Mouse (Mus musculus) mesoderm, embryonic 11.5 days (tissue): ENCODE results near the gene 8030474K03Rik.
"Not testable (repeated sequence)": the region's sequence is repeated elsewhere in the genome, so short reads cannot be mapped to it uniquely, and the experiment has no call there.

ENCODE experiments used
- DNase-seq: peaks from one replicate; pipeline ENCODE4 v3.0.0-alpha.2; 2012; ENCODE audit warnings: low read depth, low spot score

Gene 8030474K03Rik

DNA sequence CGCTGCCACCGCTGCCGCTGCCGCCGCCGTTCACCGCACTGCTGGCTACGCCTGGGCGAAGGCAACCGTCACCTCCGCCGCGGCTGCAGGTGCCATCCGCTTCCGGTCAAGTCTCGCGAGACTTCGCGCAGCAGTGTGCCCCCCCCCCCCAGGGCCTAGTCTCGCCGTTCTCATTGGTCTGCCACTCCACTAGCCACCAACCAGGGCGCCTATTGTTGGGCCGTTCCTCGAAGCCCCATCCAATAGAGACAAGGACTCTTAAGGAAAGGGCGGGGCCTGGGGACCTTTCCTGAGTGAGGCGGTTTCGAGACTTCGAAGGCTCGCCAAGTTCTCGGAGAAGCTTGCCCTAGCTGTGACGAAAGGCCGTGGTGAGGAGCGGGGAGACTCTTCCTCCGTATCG lies at the start of gene 8030474K03Rik, which contains the start of gene Gm4779:
Gene 8030474K03Rik (plus strand): TSS at position 315 of the 400 bp plus-strand sequence.
Gene Gm4779 (minus strand): TSS at position 82 of the 400 bp plus-strand sequence.
- no peak for DNase-seq

DNA sequence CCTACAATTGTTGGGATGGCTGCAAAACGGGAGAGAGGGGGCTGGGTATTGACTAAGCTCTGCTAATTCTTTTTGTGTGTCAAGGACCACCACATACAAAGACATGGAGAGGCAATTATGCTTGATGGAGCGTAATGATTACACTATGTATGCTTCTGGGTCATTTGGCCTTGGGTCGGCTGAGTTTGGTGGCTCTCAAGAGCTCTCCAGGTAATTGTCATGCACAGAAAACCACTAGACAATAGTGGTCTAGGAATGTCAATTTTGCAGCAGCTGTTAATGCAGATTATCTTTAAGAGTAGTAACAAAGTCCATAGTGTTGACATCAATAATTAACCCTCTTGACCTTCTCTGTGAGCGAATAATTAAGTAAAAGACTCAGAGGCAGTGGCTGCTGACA lies 44.3 kb upstream of the 8030474K03Rik start:
- DNase-seq = peak; percentile 12

DNA sequence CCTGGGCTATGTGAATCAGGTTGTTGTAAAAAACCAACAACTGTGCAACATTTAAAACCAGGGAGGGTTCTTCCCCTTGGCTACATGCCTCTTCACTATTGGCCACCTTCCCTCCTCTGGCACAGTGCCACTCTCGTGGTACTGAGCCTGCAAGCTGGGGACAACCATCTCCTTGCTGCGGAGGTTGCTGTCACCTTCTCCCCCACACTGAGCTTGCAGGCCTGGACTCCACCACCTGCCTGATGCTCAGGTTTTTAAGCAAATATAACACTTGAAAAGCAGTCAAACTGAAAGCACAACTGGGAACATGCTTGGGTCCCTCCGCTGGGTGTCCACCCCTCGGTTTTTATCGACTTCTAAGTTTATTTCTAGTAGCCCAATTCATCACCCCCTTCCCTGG lies 40.0 kb upstream of the 8030474K03Rik start:
- DNase-seq = no peak

DNA sequence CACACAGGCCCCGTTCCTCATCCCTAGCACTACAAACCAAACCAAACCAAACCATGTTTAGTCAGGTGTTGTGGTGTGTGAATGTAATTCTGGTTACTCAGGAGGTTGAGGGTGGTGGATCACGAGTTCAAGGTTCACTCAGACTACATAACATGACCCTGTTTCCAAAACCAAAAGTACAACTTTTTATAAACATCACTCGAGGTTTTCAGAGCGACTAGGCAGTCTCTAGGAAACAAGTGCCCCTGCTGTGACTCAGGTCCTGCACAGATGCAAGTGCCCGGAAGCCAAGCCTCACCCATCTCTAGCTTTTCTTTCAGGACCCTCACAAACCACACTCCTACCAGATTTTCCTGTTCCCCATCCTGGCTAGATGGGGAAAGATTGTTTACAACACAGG lies 29.8 kb upstream of the 8030474K03Rik start:
- DNase-seq = no peak

- DNase-seq = no peak
These were observed 29.3 kb upstream of the 8030474K03Rik start for GRCm38 (mm10) chrX:101765111-101765510.

GRCm38 (mm10) chrX:101767280-101767679 lies 27.2 kb upstream of the 8030474K03Rik start:
- DNase-seq = no peak

GRCm38 (mm10) chrX:101769478-101769877 lies 25.0 kb upstream of the 8030474K03Rik start:
- no peak for DNase-seq

DNA sequence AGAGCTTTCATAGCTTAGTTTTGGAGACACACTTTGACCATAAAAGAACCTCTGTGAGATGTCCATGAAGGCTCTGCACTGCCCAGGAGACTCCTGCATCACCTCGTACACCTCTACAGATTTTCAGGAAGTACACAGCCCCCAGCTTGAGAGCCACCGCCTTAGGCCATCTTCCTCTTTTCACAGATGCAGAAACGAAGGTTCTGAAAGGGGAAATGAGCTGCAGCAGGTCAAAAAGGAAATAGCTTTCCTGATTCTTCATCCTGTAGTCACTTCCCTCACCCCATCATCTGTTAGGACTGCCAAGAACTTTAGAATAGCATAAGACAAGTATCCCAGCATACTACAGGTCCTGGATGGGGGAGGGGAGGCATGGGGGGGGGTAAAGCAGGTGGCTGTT lies 24.1 kb upstream of the 8030474K03Rik start:
- DNase-seq = no peak

DNA sequence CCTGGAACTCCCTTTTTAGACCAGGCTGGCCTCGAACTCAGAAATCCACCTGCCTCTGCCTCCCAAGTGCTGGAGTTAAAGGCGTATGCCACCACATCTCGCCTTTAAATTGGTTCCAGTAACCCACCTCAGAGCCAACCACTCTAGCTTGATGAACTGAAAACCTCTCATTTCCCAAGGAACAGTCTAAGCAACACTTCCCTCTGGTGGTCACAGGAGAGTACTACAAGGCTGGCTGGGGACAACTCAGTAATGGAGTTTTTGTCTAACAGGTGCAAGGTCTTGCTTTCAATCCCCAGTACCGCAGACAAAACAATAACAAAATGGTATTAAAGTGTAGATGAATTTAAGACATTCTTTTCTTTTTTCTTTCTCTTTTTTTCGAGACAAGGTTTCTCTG lies 22.4 kb upstream of the 8030474K03Rik start:
- peak; percentile 56 for DNase-seq

GRCm38 (mm10) chrX:101791551-101791950 lies 2.9 kb upstream of the 8030474K03Rik start:
- peak; percentile 48 for DNase-seq

DNA sequence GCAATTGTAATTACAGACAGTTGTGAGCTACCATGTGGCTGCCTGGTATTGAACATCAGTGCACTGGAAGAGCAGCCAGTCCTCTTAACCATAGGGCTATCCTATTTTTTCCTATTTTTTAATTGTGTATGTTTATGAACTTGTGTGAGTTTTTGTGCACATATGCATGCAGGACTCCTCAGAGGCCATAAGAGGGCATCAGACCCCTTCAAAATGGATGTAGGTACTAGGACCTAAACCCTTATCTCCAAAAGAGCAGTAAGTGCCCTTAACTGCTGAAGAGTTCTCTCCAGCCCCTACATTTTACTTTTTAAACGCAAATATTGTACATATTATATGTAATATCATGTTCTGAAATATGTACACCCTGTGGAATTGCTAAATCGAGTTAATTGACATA lies 11.1 kb downstream of the 8030474K03Rik start:
- peak; percentile 29 for DNase-seq

GRCm38 (mm10) chrX:101811750-101812149 lies 17.3 kb downstream of the 8030474K03Rik start:
- no peak for DNase-seq

- peak; percentile 9 for DNase-seq
These were observed 24.7 kb downstream of the 8030474K03Rik start for GRCm38 (mm10) chrX:101819163-101819562.

GRCm38 (mm10) chrX:101819980-101820379 lies 25.5 kb downstream of the 8030474K03Rik start:
- not testable (repeated sequence) for DNase-seq

DNA sequence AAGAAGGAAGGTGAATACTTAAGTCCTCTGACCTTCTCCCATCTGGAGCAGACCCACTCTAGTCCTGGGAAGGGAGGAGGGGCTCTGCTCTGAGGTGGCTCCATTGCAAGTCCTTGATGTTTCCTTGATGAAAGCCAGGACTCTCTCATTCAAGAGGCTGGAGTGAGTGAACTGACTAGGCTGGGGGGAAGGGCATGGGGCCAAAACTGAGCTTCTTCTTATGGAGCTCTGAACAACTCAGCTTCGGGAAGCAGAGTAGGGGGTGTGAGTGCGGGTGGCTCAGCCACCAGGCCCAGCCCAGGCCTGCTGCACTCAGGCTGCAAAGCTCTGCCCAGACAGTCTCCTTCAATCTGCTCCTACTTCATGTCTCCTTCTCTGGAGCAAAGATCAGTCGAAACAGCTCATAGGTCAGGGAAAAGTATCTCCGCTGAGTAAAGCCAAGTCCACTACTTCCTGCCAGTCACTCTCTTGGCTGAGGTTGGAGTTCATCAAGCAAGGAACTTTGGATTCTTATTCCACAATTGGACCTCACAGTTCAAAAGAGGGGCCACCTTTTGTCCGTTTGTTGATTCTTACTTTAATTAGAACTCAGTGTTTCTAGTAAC lies 52.8 kb downstream of the 8030474K03Rik start:
- no peak for DNase-seq
